Mouse (Mus musculus) testis, adult 2 months (tissue): ENCODE measurements around the gene BC055324.

ENCODE experiments used
- CTCF ChIP-seq: fragments of 200-500 bp; IDR thresholded peaks from 2 replicates; pipeline ENCODE4 v1.5.1; 2012; ENCODE audit warnings: low read depth, mild to moderate bottlenecking, inconsistent platforms, low read length, moderate library complexity; ENCODE audit not compliant: control insufficient read depth, insufficient read depth, insufficient replicate concordance
- POLR2A ChIP-seq: fragments of 200-500 bp; IDR thresholded peaks from 2 replicates; pipeline ENCODE4 v1.6.1; 2012; ENCODE audit warnings: low read depth, mild to moderate bottlenecking, inconsistent platforms, low read length, moderate library complexity; ENCODE audit not compliant: control insufficient read depth

GRCm38 (mm10) chr1:163976515-163976914 is 18.1 kb downstream of the BC055324 start:
- TF ChIP-seq CTCF (no peak), POLR2A (no peak)
